Mouse (Mus musculus): ENCODE data around the gene Sox13. TPM values are rescaled to one million over a fixed set of nuclear protein-coding genes. Genes with fewer than 3 reads are reported as not detected.

The Sox13 gene
- polyA plus RNA-seq, 1 experiment from 2014 or later, result 33.6 TPM

DNA sequence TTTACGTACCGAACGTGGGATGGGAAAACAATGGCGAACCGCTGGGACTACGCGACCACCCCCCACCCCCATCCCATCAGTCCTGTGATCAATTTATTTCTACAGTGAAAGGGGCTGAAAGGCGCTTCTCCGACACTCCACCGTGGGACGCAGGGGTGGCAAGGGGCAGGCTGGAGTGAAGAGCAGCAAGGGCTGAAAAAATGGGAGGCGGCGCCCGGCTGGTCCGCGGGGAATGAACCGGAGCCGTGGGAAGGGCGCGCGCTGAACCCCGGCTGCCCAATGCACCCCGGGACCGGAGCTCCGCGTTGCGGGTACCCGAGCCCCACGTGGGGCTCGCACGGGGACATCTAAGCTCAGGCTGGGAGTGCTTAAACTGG, 1.0 kb downstream of the Sox13 start:
- Histone ChIP-seq H3K27me3 (no peaks in the 10 kb centered on the region; the same call in none of the 2 replicates), H3K9ac (replicated peaks) (peak overlapping the region; percentile 95), H3K4me1 (peaks cover 47% of the 10 kb centered on the region), H3K4me3 (peak overlapping the region; percentile 91), H3K9me3 (no peaks in the 10 kb centered on the region), H3K36me3 (no peaks in the 10 kb centered on the region), H3K27ac (replicated peaks) (peak overlapping the region; percentile 96), H3K4me2 (replicated peaks) (peak overlapping the region; percentile 88)
- under 1% methylated on average over 31 of the region's 31 CpGs for WGBS
- ATAC-seq (ENCODE audit: low FRiP score, low read depth), result no peak

DNA sequence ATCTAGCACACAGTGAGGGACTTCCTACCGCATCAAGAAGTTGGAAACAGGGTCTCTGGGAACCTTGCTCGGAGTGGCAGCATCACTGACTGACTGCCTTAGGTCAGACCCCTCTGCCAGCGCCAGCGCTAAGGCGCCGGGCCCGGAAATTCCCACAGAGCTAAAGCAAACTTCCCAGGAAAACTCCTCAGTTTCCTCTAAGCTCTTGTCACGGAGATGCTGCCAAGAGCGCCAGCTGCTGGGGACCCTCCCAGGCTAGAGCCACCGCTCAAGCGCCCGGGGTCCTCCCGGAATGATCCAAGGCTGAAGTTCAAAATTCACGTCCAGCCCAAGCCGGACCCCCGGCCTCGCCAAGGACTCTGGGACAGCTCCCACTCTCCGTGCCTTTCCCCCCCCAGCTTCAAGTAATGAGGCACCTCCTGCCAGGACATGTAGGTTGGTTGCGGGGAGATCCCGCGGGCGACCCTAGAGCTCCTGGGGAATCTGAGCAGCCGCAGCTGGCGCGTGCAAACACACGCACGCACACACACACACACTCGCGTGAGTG, 1.5 kb downstream of the Sox13 start:
- H3K9me3 ChIP-seq, result no peaks in the 10 kb centered on the region
- peak overlapping the region; percentile 88 for H3K4me2 ChIP-seq (replicated peaks)
- H3K4me1 ChIP-seq, result peaks cover 51% of the 10 kb centered on the region
- H3K9ac ChIP-seq (replicated peaks), result peak overlapping the region; percentile 95
- H3K27me3 ChIP-seq, result no peaks in the 10 kb centered on the region; the same call in none of the 2 replicates
- no peaks in the 10 kb centered on the region for H3K36me3 ChIP-seq
- WGBS, result 1% methylated on average over 29 of the region's 29 CpGs
- H3K4me3 ChIP-seq, result peak overlapping the region; percentile 91
- ATAC-seq (ENCODE audit: low FRiP score, low read depth), result peak; percentile 28
- peak overlapping the region; percentile 96 for H3K27ac ChIP-seq (replicated peaks)

DNA sequence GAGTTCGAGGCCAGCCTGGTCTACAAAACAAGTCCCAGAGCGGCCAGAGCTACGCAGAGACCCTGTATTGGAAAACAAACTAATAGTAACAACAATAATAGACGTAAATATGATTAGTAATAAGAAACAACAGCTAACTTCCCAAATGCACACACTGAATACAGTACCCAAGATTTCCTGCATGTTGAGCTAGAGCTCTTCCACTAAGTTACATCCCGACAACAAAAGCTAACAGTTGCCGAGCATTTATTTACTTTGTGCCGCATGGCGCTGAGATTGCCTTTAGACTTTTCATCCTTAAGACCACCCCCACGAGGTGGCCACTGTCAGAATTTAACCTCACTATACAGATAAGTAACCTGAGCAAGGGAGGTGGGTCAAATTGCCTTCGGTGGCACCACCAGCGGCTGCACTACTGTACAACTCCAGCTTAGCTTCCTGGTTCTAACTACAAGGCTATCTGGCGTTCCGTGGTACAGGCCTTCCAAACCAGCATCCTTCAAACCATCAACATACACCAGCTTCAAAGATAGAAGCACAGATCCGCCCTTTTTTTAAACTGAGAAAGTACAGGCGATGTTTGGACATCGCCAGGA, 2.1 kb downstream of the Sox13 start:
- Histone ChIP-seq H3K27ac (replicated peaks) (peak overlapping the region; percentile 96), H3K4me2 (replicated peaks) (peak overlapping the region; percentile 88), H3K36me3 (no peaks in the 10 kb centered on the region), H3K27me3 (no peaks in the 10 kb centered on the region; the same call in none of the 2 replicates), H3K4me3 (peak overlapping the region; percentile 91), H3K9ac (replicated peaks) (peak overlapping the region; percentile 95), H3K9me3 (no peaks in the 10 kb centered on the region), H3K4me1 (peaks cover 54% of the 10 kb centered on the region)
- 37% methylated on average over 16 of the region's 16 CpGs for WGBS
- no peak for ATAC-seq (ENCODE audit: low FRiP score, low read depth)

DNA sequence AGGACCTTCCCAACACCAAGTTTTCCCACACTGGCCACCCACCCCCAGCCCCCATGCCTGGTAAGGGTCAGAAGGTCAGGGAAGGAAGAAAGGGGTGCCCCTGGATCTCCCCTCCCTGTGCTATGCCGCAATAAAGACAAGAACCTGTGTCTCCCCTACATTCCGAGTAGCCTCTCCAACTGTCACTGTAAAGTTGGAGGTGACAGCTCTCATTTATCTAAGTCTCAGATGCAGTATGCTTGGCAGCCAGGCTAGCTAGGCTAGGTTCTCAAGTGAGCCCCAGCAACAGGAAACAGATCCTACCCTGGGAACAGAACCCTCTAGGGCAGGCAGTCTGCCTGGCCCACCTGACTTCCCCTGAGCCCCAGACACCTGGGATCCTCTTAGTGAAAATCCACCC, 3.1 kb downstream of the Sox13 start:
- Histone ChIP-seq H3K9me3 (no peaks in the 10 kb centered on the region), H3K4me3 (peak overlapping the region; percentile 91), H3K36me3 (no peaks in the 10 kb centered on the region), H3K9ac (replicated peaks) (peak overlapping the region; percentile 41), H3K4me1 (peaks cover 59% of the 10 kb centered on the region), H3K4me2 (replicated peaks) (peak overlapping the region; percentile 88), H3K27ac (replicated peaks) (no peak overlapping the region), H3K27me3 (no peaks in the 10 kb centered on the region; the same call in none of the 2 replicates)
- no peak for ATAC-seq (ENCODE audit: low FRiP score, low read depth)
- 36% methylated on average over 2 of the region's 2 CpGs for WGBS

DNA sequence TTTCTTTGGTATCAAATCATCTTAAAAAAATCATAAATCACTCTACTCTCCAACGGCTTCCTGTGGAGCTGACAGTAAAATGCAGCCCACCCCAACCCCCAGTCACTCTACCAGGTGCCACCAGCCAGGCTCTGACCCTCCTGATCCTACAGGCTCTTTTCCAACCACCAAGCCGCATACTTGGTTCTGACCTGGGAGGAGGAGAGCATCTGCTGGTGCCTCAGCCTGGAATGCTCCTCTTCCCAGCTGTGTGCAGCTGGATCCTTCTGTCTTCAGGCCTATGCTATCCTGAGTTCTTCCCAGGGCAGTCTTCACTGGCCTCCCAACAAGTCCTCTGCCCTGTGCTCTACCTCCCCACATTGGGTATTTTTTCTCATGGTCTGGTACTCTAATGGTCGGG, 3.7 kb downstream of the Sox13 start:
- ATAC-seq (ENCODE audit: low FRiP score, low read depth), result no peak
- Histone ChIP-seq H3K9ac (replicated peaks) (no peak overlapping the region), H3K9me3 (no peaks in the 10 kb centered on the region), H3K4me2 (replicated peaks) (peak overlapping the region; percentile 88), H3K27me3 (no peaks in the 10 kb centered on the region; the same call in none of the 2 replicates), H3K4me1 (peaks cover 64% of the 10 kb centered on the region), H3K36me3 (no peaks in the 10 kb centered on the region), H3K4me3 (no peak overlapping the region), H3K27ac (replicated peaks) (no peak overlapping the region)
- WGBS, result 69% methylated on average over 3 of the region's 3 CpGs

DNA sequence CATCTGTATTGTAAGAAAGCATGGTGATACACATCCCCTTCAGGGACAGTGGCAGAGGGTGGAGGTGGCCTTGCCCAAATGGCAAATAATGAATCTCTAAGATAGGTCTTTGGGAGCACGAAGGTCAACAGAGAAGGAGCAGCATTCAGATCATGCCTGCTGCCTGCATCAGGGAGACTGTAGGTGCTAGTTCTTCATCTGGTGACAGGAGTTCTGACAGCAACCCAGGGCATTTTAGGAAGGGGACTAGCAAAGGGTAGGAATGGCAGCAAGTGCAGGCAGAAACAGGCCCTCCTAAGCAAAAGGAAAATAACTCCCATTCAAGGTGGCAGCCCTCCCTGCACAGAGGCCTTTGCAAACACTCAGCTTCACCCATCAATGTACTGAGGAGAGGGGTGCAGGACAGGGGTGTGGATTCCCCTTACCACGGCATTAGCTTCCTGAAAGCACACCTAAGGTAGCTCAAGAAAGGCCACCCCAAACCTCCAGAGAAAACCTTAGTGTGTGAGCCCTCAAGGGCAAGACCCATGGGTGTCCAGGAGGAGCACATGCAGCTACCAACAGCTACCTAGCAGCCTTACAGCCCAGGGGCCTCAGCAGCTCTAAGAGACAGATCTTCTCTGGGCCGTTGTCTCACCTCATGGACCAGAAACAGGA, 4.9 kb downstream of the Sox13 start:
- H3K9ac ChIP-seq (replicated peaks), result 0 out of 2 replicates have a peak overlapping the region, but pooled peaks have one; percentile 24

DNA sequence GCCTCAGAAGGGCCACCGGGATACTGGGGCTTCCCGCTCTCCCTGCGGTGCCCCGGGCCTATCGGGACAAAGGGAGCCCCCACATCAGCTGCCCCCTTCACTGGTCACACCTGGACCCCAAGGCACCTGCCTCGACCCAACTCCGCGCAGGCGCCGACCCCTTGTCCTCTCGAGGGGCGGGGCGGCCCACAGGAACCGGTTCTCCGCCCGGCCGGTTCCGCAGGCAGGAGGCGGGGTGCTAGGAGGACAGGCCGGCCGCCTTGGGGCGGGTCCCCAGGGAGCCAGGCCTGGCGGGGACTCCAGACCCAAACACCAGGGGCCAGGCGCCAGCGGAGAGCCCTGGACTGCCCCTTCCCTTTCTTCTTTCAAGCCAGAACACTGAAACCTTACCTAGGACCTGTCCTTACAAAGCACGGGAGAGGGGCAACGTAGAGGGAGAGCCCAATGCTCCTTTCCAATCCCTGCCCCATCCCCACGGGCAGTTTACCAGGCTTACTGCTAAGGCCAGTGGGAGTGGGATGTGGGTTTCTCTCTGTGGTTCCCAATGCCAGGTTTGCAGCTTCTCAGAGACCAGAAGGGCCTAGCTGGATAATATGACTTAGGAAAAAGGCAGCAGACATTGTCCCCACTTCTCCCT, 5.9 kb downstream of the Sox13 start:
- H3K27ac ChIP-seq (replicated peaks), result peak overlapping the region; percentile 39
- H3K36me3 ChIP-seq, result no peaks in the 10 kb centered on the region
- peak overlapping the region; percentile 56 for H3K9ac ChIP-seq (replicated peaks)
- H3K4me3 ChIP-seq, result peak overlapping the region; percentile 32
- no peak for ATAC-seq (ENCODE audit: low FRiP score, low read depth)
- H3K9me3 ChIP-seq, result no peaks in the 10 kb centered on the region
- H3K27me3 ChIP-seq, result no peaks in the 10 kb centered on the region; the same call in none of the 2 replicates
- peak overlapping the region; percentile 52 for H3K4me2 ChIP-seq (replicated peaks)
- H3K4me1 ChIP-seq, result peaks cover 75% of the 10 kb centered on the region
- 14% methylated on average over 28 of the region's 28 CpGs for WGBS

More for the DNA sequence above, 4.9 kb downstream of the Sox13 start:
- ATAC-seq (ENCODE audit: low FRiP score, low read depth), result no peak
- Histone ChIP-seq H3K4me3 (no peak overlapping the region), H3K4me1 (peaks cover 75% of the 10 kb centered on the region), H3K9me3 (no peaks in the 10 kb centered on the region), H3K27ac (replicated peaks) (no peak overlapping the region), H3K27me3 (no peaks in the 10 kb centered on the region; the same call in none of the 2 replicates), H3K36me3 (no peaks in the 10 kb centered on the region), H3K4me2 (replicated peaks) (peak overlapping the region; percentile 52; the same call in 1 of the 2 replicates)
- 76% methylated on average over 3 of the region's 3 CpGs for WGBS

DNA sequence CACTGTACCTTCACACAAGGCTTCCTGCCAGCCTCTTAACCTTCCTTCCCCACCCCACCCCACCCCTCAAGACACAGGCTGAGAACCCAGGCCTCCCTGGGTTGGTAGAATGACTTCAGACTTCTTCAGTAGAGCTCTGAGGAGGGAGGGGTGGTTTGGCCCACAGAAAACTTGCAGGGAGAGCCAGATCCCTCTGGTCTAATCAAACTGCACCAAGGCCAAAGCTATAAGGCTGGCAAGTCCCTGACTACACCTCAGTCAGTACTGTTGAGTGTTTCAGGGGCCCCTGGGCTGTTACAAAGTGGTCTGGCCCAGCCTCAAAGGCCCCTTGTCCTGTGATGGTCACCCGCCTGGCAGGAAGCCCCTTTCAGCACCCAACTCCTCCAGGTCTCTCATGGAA, 6.6 kb downstream of the Sox13 start:
- peak overlapping the region; percentile 56; the same call in 1 of the 2 replicates for H3K9ac ChIP-seq (replicated peaks)
- ATAC-seq (ENCODE audit: low FRiP score, low read depth), result no peak
- peaks cover 69% of the 10 kb centered on the region for H3K4me1 ChIP-seq
- no peak overlapping the region for H3K4me3 ChIP-seq
- 74% methylated on average over 1 of the region's 1 CpGs for WGBS
- peak overlapping the region; percentile 52; the same call in 1 of the 2 replicates for H3K4me2 ChIP-seq (replicated peaks)
- no peak overlapping the region for H3K27ac ChIP-seq (replicated peaks)
- H3K27me3 ChIP-seq, result no peaks in the 10 kb centered on the region; the same call in none of the 2 replicates
- no peaks in the 10 kb centered on the region for H3K9me3 ChIP-seq
- H3K36me3 ChIP-seq, result no peaks in the 10 kb centered on the region

DNA sequence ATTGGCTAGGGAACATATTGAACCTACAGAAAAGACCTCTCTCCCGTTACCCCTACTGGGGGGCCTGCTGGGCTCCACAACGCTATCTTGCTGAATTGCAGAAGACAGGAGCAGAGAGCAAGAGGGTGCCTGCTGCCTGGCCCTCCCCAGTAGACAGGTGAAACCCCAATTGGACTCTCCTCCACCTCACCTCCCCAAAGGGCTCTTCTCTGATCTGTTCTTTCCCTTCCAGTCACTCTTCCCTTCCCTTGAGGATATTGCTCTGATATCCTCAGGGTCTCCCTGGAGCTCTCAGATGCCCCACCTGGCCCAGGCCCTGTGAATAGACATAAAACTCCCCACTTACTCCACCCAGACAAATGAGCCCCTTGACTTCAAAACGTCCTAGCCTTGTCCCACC, 7.1 kb downstream of the Sox13 start:
- Histone ChIP-seq H3K9me3 (no peaks in the 10 kb centered on the region), H3K4me3 (no peak overlapping the region), H3K4me2 (replicated peaks) (no peak overlapping the region), H3K36me3 (no peaks in the 10 kb centered on the region), H3K9ac (replicated peaks) (no peak overlapping the region), H3K27ac (replicated peaks) (no peak overlapping the region), H3K27me3 (no peaks in the 10 kb centered on the region; the same call in none of the 2 replicates), H3K4me1 (peaks cover 69% of the 10 kb centered on the region)
- WGBS, result 77% methylated on average over 3 of the region's 3 CpGs
- no peak for ATAC-seq (ENCODE audit: low FRiP score, low read depth)

DNA sequence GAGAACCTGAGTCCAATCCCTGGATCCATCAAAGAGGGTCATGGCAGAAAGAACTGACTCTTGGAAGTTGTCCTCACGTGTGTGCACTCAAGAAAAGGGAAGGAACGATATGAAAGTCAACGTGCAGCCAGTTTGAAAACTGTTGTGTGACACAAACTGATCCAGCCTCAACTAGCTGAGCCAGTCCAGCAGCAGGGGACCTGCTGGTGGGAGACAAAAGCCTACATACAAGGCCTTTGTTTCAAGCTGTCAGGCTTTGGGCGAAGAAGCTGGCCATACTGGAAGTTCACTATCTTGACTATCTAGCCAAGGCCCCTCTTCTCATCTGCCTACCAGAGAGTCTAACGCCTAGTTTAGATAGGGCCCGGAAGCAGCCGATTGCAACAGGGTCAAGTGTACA, 7.7 kb downstream of the Sox13 start:
- Histone ChIP-seq H3K9me3 (no peaks in the 10 kb centered on the region), H3K36me3 (no peaks in the 10 kb centered on the region), H3K4me2 (replicated peaks) (no peak overlapping the region), H3K27ac (replicated peaks) (no peak overlapping the region), H3K9ac (replicated peaks) (no peak overlapping the region), H3K27me3 (no peaks in the 10 kb centered on the region; the same call in none of the 2 replicates), H3K4me3 (no peak overlapping the region), H3K4me1 (peaks cover 69% of the 10 kb centered on the region)
- no peak for ATAC-seq (ENCODE audit: low FRiP score, low read depth)
- WGBS, result 92% methylated on average over 7 of the region's 7 CpGs

DNA sequence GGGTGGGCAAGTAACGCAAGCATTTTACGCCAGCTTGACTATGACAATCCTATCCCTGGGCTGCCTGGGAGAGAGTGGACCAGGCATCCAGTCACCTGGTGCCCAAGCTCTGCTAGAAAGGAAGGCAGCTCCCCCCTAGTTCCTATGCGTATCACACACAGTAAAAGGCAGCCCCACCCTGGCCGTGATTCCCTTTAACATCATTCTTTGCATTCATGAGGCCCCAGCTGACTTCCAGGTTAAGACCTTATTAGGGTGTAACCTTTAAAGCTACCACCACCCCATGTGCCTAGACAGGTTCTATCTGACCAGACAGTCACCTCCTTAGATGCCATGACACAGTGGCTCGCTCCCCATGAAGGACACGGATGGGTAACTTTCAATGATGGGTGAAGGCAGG, 8.7 kb downstream of the Sox13 start:
- H3K9ac ChIP-seq (replicated peaks), result no peak overlapping the region
- H3K4me1 ChIP-seq, result peaks cover 70% of the 10 kb centered on the region

DNA sequence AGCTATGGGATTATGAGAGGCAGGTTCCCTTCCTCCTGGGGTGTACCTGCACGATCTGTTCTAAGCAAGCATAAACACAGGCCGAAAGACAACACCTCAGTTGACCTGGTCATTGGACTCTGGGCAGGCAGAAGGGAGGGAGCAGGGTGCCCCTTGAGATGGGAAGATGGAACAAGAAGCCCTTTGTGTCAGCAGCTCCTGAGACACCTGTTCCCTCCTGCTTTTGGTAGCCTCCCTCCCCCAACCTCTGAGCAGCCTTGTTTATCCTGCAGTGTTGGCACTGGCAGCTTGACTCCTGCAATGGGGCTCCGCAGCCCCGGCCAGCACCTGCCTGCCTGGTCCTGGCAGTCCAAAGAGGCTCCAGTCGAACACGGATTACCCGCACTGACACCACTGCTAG, 9.1 kb downstream of the Sox13 start:
- Histone ChIP-seq H3K4me2 (replicated peaks) (no peak overlapping the region), H3K4me1 (peaks cover 71% of the 10 kb centered on the region), H3K9me3 (no peaks in the 10 kb centered on the region), H3K36me3 (no peaks in the 10 kb centered on the region), H3K4me3 (no peak overlapping the region), H3K9ac (replicated peaks) (no peak overlapping the region), H3K27me3 (no peaks in the 10 kb centered on the region; the same call in 1 of the 2 replicates), H3K27ac (replicated peaks) (no peak overlapping the region)
- 62% methylated on average over 7 of the region's 7 CpGs for WGBS
- ATAC-seq (ENCODE audit: low FRiP score, low read depth), result no peak

More for the DNA sequence above, 8.7 kb downstream of the Sox13 start:
- no peak for ATAC-seq (ENCODE audit: low FRiP score, low read depth)
- WGBS, result 59% methylated on average over 6 of the region's 6 CpGs
- Histone ChIP-seq H3K4me2 (replicated peaks) (no peak overlapping the region), H3K4me3 (no peak overlapping the region), H3K36me3 (no peaks in the 10 kb centered on the region), H3K27ac (replicated peaks) (no peak overlapping the region), H3K9me3 (no peaks in the 10 kb centered on the region), H3K27me3 (no peaks in the 10 kb centered on the region; the same call in 1 of the 2 replicates)
